Mouse (Mus musculus) liver, adult (tissue): ENCODE data around the gene Arpp21.

ENCODE experiments used
- GATA4 ChIP-seq: IDR thresholded peaks from 2 replicates; pipeline ENCODE4 v1.6.1; 2014; ENCODE audit warnings: mild to moderate bottlenecking, low read length; ENCODE audit not compliant: insufficient replicate concordance

Arpp21 gene

GRCm38 (mm10) chr9:112213411-112214255 lies 22.1 kb downstream of the Arpp21 start:
- no peak for TF ChIP-seq GATA4

- TF ChIP-seq GATA4: no peak
Measured at GRCm38 (mm10) chr9:112209803-112210202, 25.9 kb downstream of the Arpp21 start.

- TF ChIP-seq GATA4: no peak
Measured at GRCm38 (mm10) chr9:112207767-112208166, 28.0 kb downstream of the Arpp21 start.

- TF ChIP-seq GATA4: no peak
Measured at GRCm38 (mm10) chr9:112198296-112198695, 37.4 kb downstream of the Arpp21 start.

- TF ChIP-seq GATA4: no peak
Measured at GRCm38 (mm10) chr9:112194049-112194448, 41.7 kb downstream of the Arpp21 start.

GRCm38 (mm10) chr9:112189394-112189793 lies 46.3 kb downstream of the Arpp21 start:
- no peak for TF ChIP-seq GATA4

GRCm38 (mm10) chr9:112188358-112188893 lies 47.3 kb downstream of the Arpp21 start:
- TF ChIP-seq GATA4: no peak

- no peak for TF ChIP-seq GATA4
Measured at GRCm38 (mm10) chr9:112187667-112188066, 48.1 kb downstream of the Arpp21 start.

- TF ChIP-seq GATA4: no peak
Measured at GRCm38 (mm10) chr9:112186336-112187305, 49.1 kb downstream of the Arpp21 start.

- no peak for TF ChIP-seq GATA4
Measured at GRCm38 (mm10) chr9:112185746-112186145, 50.0 kb downstream of the Arpp21 start.

GRCm38 (mm10) chr9:112182738-112183137 lies 53.0 kb downstream of the Arpp21 start:
- no peak for TF ChIP-seq GATA4

- TF ChIP-seq GATA4: no peak
Measured at GRCm38 (mm10) chr9:112180006-112180405, 55.7 kb downstream of the Arpp21 start.

- TF ChIP-seq GATA4: no peak
Measured at GRCm38 (mm10) chr9:112178438-112178837, 57.3 kb downstream of the Arpp21 start.

GRCm38 (mm10) chr9:112177569-112177968 lies 58.2 kb downstream of the Arpp21 start:
- no peak for TF ChIP-seq GATA4

GRCm38 (mm10) chr9:112176317-112176716 lies 59.4 kb downstream of the Arpp21 start:
- no peak for TF ChIP-seq GATA4
